Mouse (Mus musculus): ENCODE measurements at regions not wholly inside any gene's neighbourhood (a gene's known extent, or its start where the extent isn't known, plus 50 kb on each side); places are given as distances from the start of the nearest gene placed in this dataset.
"Not testable (repeated sequence)": the region's sequence is repeated elsewhere in the genome, so short reads cannot be mapped to it uniquely, and the experiment has no call there.

GRCm38 (mm10) chr1:17337827-17338226 lies 807.9 kb downstream of the Crisp4 start:
- ATAC-seq (replicated peaks in 1 of 2; ENCODE audit: insufficient read depth in 1 of 2, low FRiP score in 2 of 2, low TSS enrichment in 1 of 2, low read depth in 1 of 2, poor library complexity in 2 of 2, severe bottlenecking in 2 of 2): no peak

- not testable (repeated sequence) for ATAC-seq (replicated peaks in 1 of 2; ENCODE audit: insufficient read depth in 1 of 2, low FRiP score in 2 of 2, low TSS enrichment in 1 of 2, low read depth in 1 of 2, poor library complexity in 2 of 2, severe bottlenecking in 2 of 2)
These were observed 834.3 kb downstream of the Crisp4 start for GRCm38 (mm10) chr1:17311392-17311791.

GRCm38 (mm10) chr1:17309928-17310327 lies 835.8 kb downstream of the Crisp4 start:
- ATAC-seq (replicated peaks in 1 of 2; ENCODE audit: insufficient read depth in 1 of 2, low FRiP score in 2 of 2, low TSS enrichment in 1 of 2, low read depth in 1 of 2, poor library complexity in 2 of 2, severe bottlenecking in 2 of 2): not testable (repeated sequence)
